ENCODE assay signal across 1 mouse cellular context in the genomic region with DNA sequence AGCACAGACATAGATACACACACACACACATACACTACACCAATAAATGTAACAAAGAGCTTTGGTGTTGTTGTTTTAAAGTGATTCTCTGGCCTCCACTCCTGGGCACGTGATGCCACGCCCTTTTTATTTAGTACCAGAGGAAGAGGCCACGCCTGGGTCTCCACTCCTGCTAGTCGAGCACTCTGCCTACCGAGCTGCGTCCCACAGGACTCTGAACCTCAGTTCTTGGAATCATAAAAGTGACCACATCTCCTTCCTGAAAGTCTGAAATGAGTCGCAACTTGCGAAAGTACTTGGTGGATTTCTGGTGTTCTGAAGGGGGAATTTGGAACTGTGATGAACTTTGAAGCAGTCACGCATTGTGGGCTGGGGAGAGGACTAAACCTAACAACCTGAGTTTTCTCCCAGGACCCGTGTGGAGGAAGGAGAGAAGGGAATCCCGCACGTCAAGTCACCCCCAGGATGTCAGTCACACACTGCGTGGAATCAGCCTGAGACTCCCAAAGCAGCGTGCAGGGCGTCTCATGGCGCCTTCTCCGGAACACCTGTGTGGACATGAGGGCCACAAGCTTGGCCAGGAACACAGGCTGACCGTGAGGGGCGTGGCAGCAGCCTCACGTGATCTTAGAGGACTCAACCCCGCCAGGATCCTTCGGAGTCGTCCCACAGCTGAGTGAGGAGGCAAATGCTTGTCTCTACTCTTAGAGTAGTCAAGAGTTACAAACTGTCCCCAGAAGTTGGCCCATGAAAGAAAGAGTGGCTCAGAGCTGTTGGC.
TF ChIP-seq lines count a peak whose summit lies in the region.

No protein-coding gene starts in this region.

TF ChIP-seq in MEL, 35 proteins besides CTCF, POLR2A, EP300 and RAD21:
- TF ChIP-seq GABPA (IDR thresholded peaks at IDR 0.05; ENCODE audit: low read depth, low read length), result no peak
- no peak for TF ChIP-seq KAT2A (conservative IDR thresholded peaks at IDR 0.05; ENCODE audit: low read depth, low read length)
- TF ChIP-seq BHLHE40 (IDR thresholded peaks at IDR 0.05; ENCODE audit: borderline replicate concordance, low read depth, low read length), result peak; percentile 26; the same call in 1 of the 2 replicates
- no peak for TF ChIP-seq POLR2AphosphoS2 (IDR thresholded peaks at IDR 0.05; ENCODE audit: low read length)
- no peak for TF ChIP-seq MAFK (IDR thresholded peaks at IDR 0.05; ENCODE audit: borderline replicate concordance, low read depth, low read length)
- peak; percentile 26; the same call in 1 of the 2 replicates for TF ChIP-seq USF1 (IDR thresholded peaks at IDR 0.05; ENCODE audit: low read depth, low read length)
- no peak for TF ChIP-seq E2F4 (IDR thresholded peaks at IDR 0.05; ENCODE audit: borderline replicate concordance, low read depth, low read length)
